Mouse (Mus musculus): ENCODE results near the gene Acp6. TPM values are rescaled to one million over a fixed set of nuclear protein-coding genes. Genes with fewer than 3 reads are reported as not detected.

The Acp6 gene
- polyA plus RNA-seq, 1 experiment from 2014 or later = 43.0 TPM

GRCm38 (mm10) chr3:97199261-97199660 is 40.7 kb downstream of the Acp6 start:
- Histone ChIP-seq H3K4me1 (no peaks in the 10 kb centered on the region), H3K9me3 (no peaks in the 10 kb centered on the region), H3K4me2 (replicated peaks) (no peak overlapping the region), H3K27ac (no peak overlapping the region), H3K27me3 (no peaks in the 10 kb centered on the region), H3K4me3 (no peak overlapping the region), H3K36me3 (peaks cover 11% of the 10 kb centered on the region; the same call in 1 of the 2 replicates), H3K9ac (no peak overlapping the region)
- no peak for ATAC-seq (ENCODE audit: insufficient number of reproducible peaks, insufficient read depth, low FRiP score, low TSS enrichment)
- WGBS = 39% methylated on average over 4 of the region's 4 CpGs

- Histone ChIP-seq H3K27ac (no peak overlapping the region), H3K4me1 (no peaks in the 10 kb centered on the region), H3K4me2 (replicated peaks) (no peak overlapping the region), H3K27me3 (no peaks in the 10 kb centered on the region), H3K36me3 (peaks cover 37% of the 10 kb centered on the region), H3K9ac (no peak overlapping the region), H3K9me3 (no peaks in the 10 kb centered on the region), H3K4me3 (no peak overlapping the region)
- WGBS = 48% methylated on average over 5 of the region's 5 CpGs
- ATAC-seq (ENCODE audit: insufficient number of reproducible peaks, insufficient read depth, low FRiP score, low TSS enrichment) = no peak; the same call in 1 of the 2 replicates
These were observed 43.4 kb downstream of the Acp6 start for GRCm38 (mm10) chr3:97201943-97202342.

GRCm38 (mm10) chr3:97203880-97204279 is 45.3 kb downstream of the Acp6 start:
- peaks cover 57% of the 10 kb centered on the region for H3K36me3 ChIP-seq
- H3K4me3 ChIP-seq = no peak overlapping the region
- 79% methylated on average over 14 of the region's 14 CpGs for WGBS
- H3K27me3 ChIP-seq = no peaks in the 10 kb centered on the region
- no peak overlapping the region for H3K9ac ChIP-seq
- no peaks in the 10 kb centered on the region for H3K9me3 ChIP-seq
- H3K4me2 ChIP-seq (replicated peaks) = no peak overlapping the region
- no peaks in the 10 kb centered on the region for H3K4me1 ChIP-seq
- no peak overlapping the region for H3K27ac ChIP-seq
- no peak for ATAC-seq (ENCODE audit: insufficient number of reproducible peaks, insufficient read depth, low FRiP score, low TSS enrichment)

- H3K4me1 ChIP-seq = no peaks in the 10 kb centered on the region
- no peak overlapping the region for H3K4me3 ChIP-seq
- H3K9ac ChIP-seq = no peak overlapping the region
- no peaks in the 10 kb centered on the region for H3K27me3 ChIP-seq
- ATAC-seq (ENCODE audit: insufficient number of reproducible peaks, insufficient read depth, low FRiP score, low TSS enrichment) = no peak
- no peak overlapping the region for H3K27ac ChIP-seq
- no peak overlapping the region for H3K4me2 ChIP-seq (replicated peaks)
- no peaks in the 10 kb centered on the region for H3K9me3 ChIP-seq
- 77% methylated on average over 3 of the region's 3 CpGs for WGBS
- peaks cover 81% of the 10 kb centered on the region for H3K36me3 ChIP-seq
These were observed 47.9 kb downstream of the Acp6 start for GRCm38 (mm10) chr3:97206521-97206920.

- Histone ChIP-seq H3K4me2 (replicated peaks) (no peak overlapping the region), H3K27ac (no peak overlapping the region), H3K9me3 (no peaks in the 10 kb centered on the region), H3K9ac (no peak overlapping the region), H3K27me3 (no peaks in the 10 kb centered on the region), H3K4me1 (no peaks in the 10 kb centered on the region), H3K36me3 (peaks cover 94% of the 10 kb centered on the region), H3K4me3 (no peak overlapping the region)
- WGBS = 90% methylated on average over 9 of the region's 9 CpGs
- no peak for ATAC-seq (ENCODE audit: insufficient number of reproducible peaks, insufficient read depth, low FRiP score, low TSS enrichment)
These were observed 50.8 kb downstream of the Acp6 start for GRCm38 (mm10) chr3:97209351-97209750.

GRCm38 (mm10) chr3:97211177-97211576 is 52.6 kb downstream of the Acp6 start:
- no peak overlapping the region for H3K9ac ChIP-seq
- no peaks in the 10 kb centered on the region for H3K27me3 ChIP-seq
- WGBS = 76% methylated on average over 5 of the region's 5 CpGs
- H3K4me2 ChIP-seq (replicated peaks) = no peak overlapping the region
- ATAC-seq (ENCODE audit: insufficient number of reproducible peaks, insufficient read depth, low FRiP score, low TSS enrichment) = no peak
- no peaks in the 10 kb centered on the region for H3K9me3 ChIP-seq
- no peaks in the 10 kb centered on the region; the same call in 1 of the 2 replicates for H3K4me1 ChIP-seq
- peaks cover 93% of the 10 kb centered on the region for H3K36me3 ChIP-seq
- H3K4me3 ChIP-seq = no peak overlapping the region
- no peak overlapping the region for H3K27ac ChIP-seq

- Histone ChIP-seq H3K36me3 (peaks cover 86% of the 10 kb centered on the region), H3K4me1 (no peaks in the 10 kb centered on the region; the same call in 1 of the 2 replicates), H3K9me3 (no peaks in the 10 kb centered on the region), H3K4me2 (replicated peaks) (no peak overlapping the region), H3K9ac (no peak overlapping the region), H3K27ac (no peak overlapping the region), H3K27me3 (no peaks in the 10 kb centered on the region), H3K4me3 (no peak overlapping the region)
- 91% methylated on average over 10 of the region's 10 CpGs for WGBS
- no peak for ATAC-seq (ENCODE audit: insufficient number of reproducible peaks, insufficient read depth, low FRiP score, low TSS enrichment)
These were observed 55.3 kb downstream of the Acp6 start for GRCm38 (mm10) chr3:97213871-97214270.

GRCm38 (mm10) chr3:97214439-97214838 is 55.9 kb downstream of the Acp6 start:
- 53% methylated on average over 1 of the region's 1 CpGs for WGBS
- no peak for ATAC-seq (ENCODE audit: insufficient number of reproducible peaks, insufficient read depth, low FRiP score, low TSS enrichment)
- peaks cover 86% of the 10 kb centered on the region for H3K36me3 ChIP-seq
- no peaks in the 10 kb centered on the region; the same call in 1 of the 2 replicates for H3K4me1 ChIP-seq
- no peak overlapping the region for H3K27ac ChIP-seq
- no peaks in the 10 kb centered on the region for H3K27me3 ChIP-seq
- no peak overlapping the region for H3K4me2 ChIP-seq (replicated peaks)
- no peak overlapping the region for H3K9ac ChIP-seq
- no peaks in the 10 kb centered on the region for H3K9me3 ChIP-seq
- H3K4me3 ChIP-seq = no peak overlapping the region

GRCm38 (mm10) chr3:97215526-97215925 is 56.9 kb downstream of the Acp6 start:
- Histone ChIP-seq H3K36me3 (peaks cover 86% of the 10 kb centered on the region), H3K9me3 (no peaks in the 10 kb centered on the region), H3K27me3 (no peaks in the 10 kb centered on the region), H3K9ac (no peak overlapping the region), H3K27ac (no peak overlapping the region), H3K4me1 (no peaks in the 10 kb centered on the region; the same call in 1 of the 2 replicates), H3K4me3 (no peak overlapping the region), H3K4me2 (replicated peaks) (no peak overlapping the region)
- WGBS = 66% methylated on average over 3 of the region's 3 CpGs
- ATAC-seq (ENCODE audit: insufficient number of reproducible peaks, insufficient read depth, low FRiP score, low TSS enrichment) = no peak

GRCm38 (mm10) chr3:97223261-97223660 is 64.7 kb downstream of the Acp6 start:
- no peaks in the 10 kb centered on the region for H3K27me3 ChIP-seq

GRCm38 (mm10) chr3:97225231-97225630 is 66.7 kb downstream of the Acp6 start:
- no peak overlapping the region for H3K9ac ChIP-seq
- peaks cover 35% of the 10 kb centered on the region for H3K36me3 ChIP-seq
- H3K27me3 ChIP-seq = no peaks in the 10 kb centered on the region
- no peak overlapping the region for H3K27ac ChIP-seq
- WGBS = 81% methylated on average over 5 of the region's 5 CpGs
- H3K4me1 ChIP-seq = peaks cover 31% of the 10 kb centered on the region
- no peaks in the 10 kb centered on the region for H3K9me3 ChIP-seq
- no peak overlapping the region for H3K4me3 ChIP-seq
- no peak for ATAC-seq (ENCODE audit: insufficient number of reproducible peaks, insufficient read depth, low FRiP score, low TSS enrichment)
- H3K4me2 ChIP-seq (replicated peaks) = no peak overlapping the region; the same call in 1 of the 2 replicates

More at GRCm38 (mm10) chr3:97223261-97223660, 64.7 kb downstream of the Acp6 start:
- Histone ChIP-seq H3K27ac (no peak overlapping the region), H3K4me1 (peaks cover 27% of the 10 kb centered on the region), H3K36me3 (peaks cover 53% of the 10 kb centered on the region), H3K9ac (no peak overlapping the region), H3K4me2 (replicated peaks) (no peak overlapping the region), H3K9me3 (no peaks in the 10 kb centered on the region), H3K4me3 (no peak overlapping the region)
- ATAC-seq (ENCODE audit: insufficient number of reproducible peaks, insufficient read depth, low FRiP score, low TSS enrichment) = no peak
- WGBS = 87% methylated on average over 9 of the region's 9 CpGs

- Histone ChIP-seq H3K9ac (peak overlapping the region; percentile 95), H3K4me2 (replicated peaks) (peak overlapping the region; percentile 85), H3K9me3 (no peaks in the 10 kb centered on the region), H3K27ac (peak overlapping the region; percentile 97), H3K27me3 (no peaks in the 10 kb centered on the region), H3K36me3 (peaks cover 20% of the 10 kb centered on the region), H3K4me3 (peak overlapping the region; percentile 87), H3K4me1 (peaks cover 31% of the 10 kb centered on the region)
- ATAC-seq (ENCODE audit: insufficient number of reproducible peaks, insufficient read depth, low FRiP score, low TSS enrichment) = peak; percentile 26; the same call in 1 of the 2 replicates
- WGBS = 0% methylated on average over 18 of the region's 18 CpGs
These were observed 68.1 kb downstream of the Acp6 start for GRCm38 (mm10) chr3:97226719-97227118.

All from embryonic facial prominence, embryonic 12.5 days (tissue).